In genomic region chr12:52005877-52006632, GRCm38 (mm10) we compare ENCODE assay signal across 8 mouse cellular contexts. TPM values are rescaled to one million over a fixed set of nuclear protein-coding genes. Genes with fewer than 3 reads are reported as not detected.
A peak's percentile ranks its signal among the peaks of the same experiment; 100 is the strongest.
DNase-seq lines count a peak whose midpoint lies in the region; ATAC-seq and TF ChIP-seq lines count a peak whose summit lies in the region.

TSS of gene Dtd2 (minus strand) at chr12:52006501.

- H3K4me2 ChIP-seq in forebrain, embryonic 11.5 days (ENCODE audit: low read depth, low read length, severe bottlenecking), result peak within 1 kb of the TSS; percentile 63
- peak within 1 kb of the TSS; percentile 89 for H3K4me2 ChIP-seq in heart, postnatal 0 days (ENCODE audit: low read depth, low read length)
- H3K4me2 ChIP-seq in liver, embryonic 16.5 days (ENCODE audit: low read depth, low read length), result peak within 1 kb of the TSS; percentile 68
- H3K4me2 ChIP-seq in neural tube, embryonic 13.5 days, result peak within 1 kb of the TSS; percentile 68

- peak within 1 kb of the TSS; percentile 84 for H3K9ac ChIP-seq in forebrain, embryonic 11.5 days (ENCODE audit: low read length)
- peak within 1 kb of the TSS; percentile 85 for H3K9ac ChIP-seq in heart, postnatal 0 days (replicated peaks; ENCODE audit: low read depth, low read length)
- H3K9ac ChIP-seq in liver, embryonic 16.5 days (ENCODE audit: low read depth, low read length), result peak within 1 kb of the TSS; percentile 75
- H3K9ac ChIP-seq in neural tube, embryonic 13.5 days, result peak within 1 kb of the TSS; percentile 80

- H3K36me3 ChIP-seq in forebrain, embryonic 11.5 days (ENCODE audit: control insufficient read depth, insufficient read depth, low read length), result no peaks in the 10 kb centered on the region
- H3K36me3 ChIP-seq in heart, postnatal 0 days (replicated peaks; ENCODE audit: control insufficient read depth, insufficient read depth, low read length), result no peaks in the 10 kb centered on the region
- H3K36me3 ChIP-seq in liver, embryonic 16.5 days (ENCODE audit: control insufficient read depth, insufficient read depth), result no peaks in the 10 kb centered on the region
- H3K36me3 ChIP-seq in neural tube, embryonic 13.5 days, result no peaks in the 10 kb centered on the region
- no peaks in the 10 kb centered on the region for H3K36me3 ChIP-seq in testis, adult 2 months (ENCODE audit: control insufficient read depth, insufficient read depth, low read length)

- peak within 1 kb of the TSS; percentile 76 for H3K4me3 ChIP-seq in forebrain, embryonic 11.5 days (ENCODE audit: low read depth, low read length)
- peak within 1 kb of the TSS; percentile 80 for H3K4me3 ChIP-seq in heart, postnatal 0 days (ENCODE audit: low read depth, low read length)
- peak within 1 kb of the TSS; percentile 80 for H3K4me3 ChIP-seq in liver, embryonic 16.5 days (ENCODE audit: low read depth, low read length)
- peak within 1 kb of the TSS; percentile 72 for H3K4me3 ChIP-seq in neural tube, embryonic 13.5 days
- peak within 1 kb of the TSS; percentile 88 for H3K4me3 ChIP-seq in testis, adult 2 months (ENCODE audit: control insufficient read depth, low read depth, low read length)

- no peaks in the 10 kb centered on the region; the same call in 1 of the 2 replicates for H3K4me1 ChIP-seq in forebrain, embryonic 11.5 days (replicated peaks; ENCODE audit: control insufficient read depth, insufficient read depth, low read length)
- no peaks in the 10 kb centered on the region for H3K4me1 ChIP-seq in heart, postnatal 0 days (ENCODE audit: control insufficient read depth, insufficient read depth)
- H3K4me1 ChIP-seq in liver, embryonic 16.5 days (ENCODE audit: control insufficient read depth, low read depth, low read length), result peaks cover 2% of the 10 kb centered on the region
- H3K4me1 ChIP-seq in neural tube, embryonic 13.5 days (replicated peaks), result peaks cover 17% of the 10 kb centered on the region; the same call in 1 of the 2 replicates
- H3K4me1 ChIP-seq in testis, adult 2 months (ENCODE audit: control insufficient read depth, insufficient read depth, low read length), result no peaks in the 10 kb centered on the region; the same call in 1 of the 2 replicates

- TF ChIP-seq EP300 in heart, postnatal 0 days (IDR thresholded peaks at IDR 0.05; ENCODE audit: low read depth), result no peak

- ATAC-seq in forebrain, embryonic 11.5 days (replicated peaks; ENCODE audit: low FRiP score), result peak; percentile 91
- ATAC-seq in heart, postnatal 0 days (ENCODE audit: insufficient read depth, low read depth), result peak; percentile 99
- peak; percentile 90 for ATAC-seq in liver, embryonic 16.5 days (ENCODE audit: low read depth)
- peak; percentile 95 for ATAC-seq in neural tube, embryonic 13.5 days (ENCODE audit: low read depth)

- no peak for TF ChIP-seq CTCF in heart, postnatal 0 days (IDR thresholded peaks at IDR 0.05; ENCODE audit: low read depth)
- no peak for TF ChIP-seq CTCF in testis, adult 2 months (IDR thresholded peaks at IDR 0.05; ENCODE audit: control insufficient read depth, insufficient read depth, insufficient replicate concordance, low read depth, low read length)

- DNase-seq in CD8-positive naive resting alpha-beta T cell, adult 2 months (ENCODE audit: low read depth in 2 of 2, low spot score in 2 of 2), result peak; percentile 91 to 93
- peak; percentile 79 for DNase-seq in c-Kit-positive CD71-negative TER-119-negative erythroid progenitor cells, embryonic 14.5 days (ENCODE audit: low read depth)
- DNase-seq in forebrain, embryonic 11.5 days (ENCODE audit: low spot score), result peak; percentile 97
- DNase-seq in heart, postnatal 0 days (ENCODE audit: low spot score), result peak; percentile 91
- peak; percentile 96 to 97 for DNase-seq in kidney, postnatal 4 days

- WGBS in forebrain, embryonic 11.5 days, result 2% methylated on average over 46 of the region's 46 CpGs
- 2% methylated on average over 46 of the region's 46 CpGs for WGBS in heart, postnatal 0 days
- under 1% methylated on average over 46 of the region's 46 CpGs for WGBS in liver, embryonic 16.5 days (ENCODE audit: insufficient replicate concordance)
- 3% methylated on average over 46 of the region's 46 CpGs for WGBS in neural tube, embryonic 13.5 days

- no peaks in the 10 kb centered on the region for H3K9me3 ChIP-seq in forebrain, embryonic 11.5 days (ENCODE audit: control insufficient read depth, low read length)
- H3K9me3 ChIP-seq in heart, postnatal 0 days (replicated peaks; ENCODE audit: control insufficient read depth, low read length), result no peaks in the 10 kb centered on the region
- no peaks in the 10 kb centered on the region for H3K9me3 ChIP-seq in liver, embryonic 16.5 days (replicated peaks; ENCODE audit: control insufficient read depth, low read length)
- H3K9me3 ChIP-seq in neural tube, embryonic 13.5 days, result no peaks in the 10 kb centered on the region

- no peaks in the 10 kb centered on the region for H3K27me3 ChIP-seq in forebrain, embryonic 11.5 days (ENCODE audit: control insufficient read depth, insufficient read depth, low read length)
- no peaks in the 10 kb centered on the region for H3K27me3 ChIP-seq in heart, postnatal 0 days (ENCODE audit: control insufficient read depth, insufficient read depth, low read length)
- no peaks in the 10 kb centered on the region for H3K27me3 ChIP-seq in liver, embryonic 16.5 days (ENCODE audit: control insufficient read depth, insufficient read depth, low read depth, low read length)
- no peaks in the 10 kb centered on the region for H3K27me3 ChIP-seq in neural tube, embryonic 13.5 days
- no peaks in the 10 kb centered on the region for H3K27me3 ChIP-seq in testis, adult 2 months (ENCODE audit: control insufficient read depth, insufficient read depth, low read length)

- 0 out of 2 replicates have a peak within 1 kb of the TSS, but pooled peaks have one; percentile 42 for H3K27ac ChIP-seq in forebrain, embryonic 11.5 days (ENCODE audit: low read depth, low read length)
- peak within 1 kb of the TSS; percentile 64 for H3K27ac ChIP-seq in heart, postnatal 0 days (ENCODE audit: low read depth)
- peak within 1 kb of the TSS; percentile 65 for H3K27ac ChIP-seq in liver, embryonic 16.5 days (ENCODE audit: low read length)
- H3K27ac ChIP-seq in neural tube, embryonic 13.5 days (replicated peaks), result peak within 1 kb of the TSS; percentile 77
- H3K27ac ChIP-seq in testis, adult 2 months (ENCODE audit: control insufficient read depth, insufficient read depth, low read depth, low read length), result peak within 1 kb of the TSS; percentile 34

- peak; percentile 99 for TF ChIP-seq POLR2A in testis, adult 2 months (IDR thresholded peaks at IDR 0.05; ENCODE audit: control insufficient read depth, low read depth, low read length)

RNA-seq across cellular contexts. Expression of gene Dtd2, which starts in this region (rescaled TPM):
- polyA plus RNA-seq in forebrain, embryonic 11.5 days (2014; fragmentation: Nextera tagmentation; extraction: Ambion mirVana), result 26.6 and 28.7 TPM in 2 replicates
- total RNA-seq in heart, postnatal 0 days (2014; rRNA removed; ENCODE audit: low replicate concordance), result 20.3 and 25.8 TPM in 2 replicates
- polyA plus RNA-seq in heart, postnatal 0 days (2015; fragmentation: Nextera tagmentation; extraction: Ambion mirVana), result 23.6 and 24.7 TPM in 2 replicates
- polyA plus RNA-seq in liver, embryonic 16.5 days (2015; fragmentation: Nextera tagmentation; extraction: Ambion mirVana), result 10.4 and 12.8 TPM in 2 replicates
- 16.0 and 17.9 TPM in 2 replicates for polyA plus RNA-seq in neural tube, embryonic 13.5 days (2015; fragmentation: Nextera tagmentation; extraction: Ambion mirVana)
- polyA plus RNA-seq in testis, adult 2 months (2012; rRNA removed), result 5.0 and 9.1 TPM in 2 replicates

Comparison
In these comparisons a context has a peak if more than half of its experiments do, and no peak if none do; other contexts are left out.
1. Peak in every context shown above with its lines: DNase-seq, ATAC-seq, H3K4me3 ChIP-seq and H3K27ac ChIP-seq.